15 mouse cellular contexts compared by ENCODE assay signal in genomic region chr1:25107500-25108101, GRCm38 (mm10).
A peak's percentile ranks its signal among the peaks of the same experiment; 100 is the strongest.
DNase-seq lines count a peak whose midpoint lies in the region; ATAC-seq and TF ChIP-seq lines count a peak whose summit lies in the region.
"Had no signal": no experiment of that assay in that cellular context is flagged by ENCODE, and none has a peak within 500 bp of the region (broad histone marks: within the 10 kb centered on the region; RNA-seq: fewer than 3 reads in every experiment).

No protein-coding gene starts in this region.

- DNase-seq in frontal cortex, postnatal 36 days (ENCODE audit: low spot score in 2 of 2): no peak
- DNase-seq in lung, postnatal 36 days: peak; percentile 37
- no peak for DNase-seq in lung, postnatal 4 days
- peak; percentile 62 for DNase-seq in hindbrain, postnatal 0 days (ENCODE audit: low spot score)
- DNase-seq in adrenal gland, postnatal 25 days: no peak
- no peak for DNase-seq in kidney, adult 18-20 months
- DNase-seq: adrenal gland, adult 8-10 months; B cell, adult 2 months; cerebellum, adult 9-10 months; kidney, postnatal 25 days; liver; thymus, postnatal 14 days had no signal

- H3K36me3 ChIP-seq in hindbrain, postnatal 0 days (ENCODE audit: insufficient read depth, low read length): peaks cover 7% of the 10 kb centered on the region; the same call in 1 of the 2 replicates
- H3K36me3 ChIP-seq in intestine, embryonic 16.5 days (ENCODE audit: control insufficient read depth, insufficient read depth, low read length): no peaks in the 10 kb centered on the region

- H3K4me3 ChIP-seq in hindbrain, postnatal 0 days (ENCODE audit: low read length): no peak overlapping the region
- H3K4me3 ChIP-seq in intestine, embryonic 16.5 days (ENCODE audit: low read length): no peak overlapping the region
- H3K4me3 ChIP-seq: erythroblast, embryonic 14.5 days had no signal

- H3K27ac ChIP-seq in hindbrain, postnatal 0 days: peak overlapping the region; percentile 32
- no peak overlapping the region for H3K27ac ChIP-seq in intestine, embryonic 16.5 days (ENCODE audit: low read length)

- peaks cover 9% of the 10 kb centered on the region; the same call in 1 of the 2 replicates for H3K4me1 ChIP-seq in hindbrain, postnatal 0 days (ENCODE audit: insufficient read depth, low read length)
- no peaks in the 10 kb centered on the region for H3K4me1 ChIP-seq in intestine, embryonic 16.5 days (ENCODE audit: control insufficient read depth, insufficient read depth, low read length)

- no peaks in the 10 kb centered on the region for H3K9me3 ChIP-seq in hindbrain, postnatal 0 days (ENCODE audit: low read length)
- H3K9me3 ChIP-seq in intestine, embryonic 16.5 days (ENCODE audit: control insufficient read depth, low read length): no peaks in the 10 kb centered on the region

- TF ChIP-seq CTCF in hindbrain, postnatal 0 days (IDR thresholded peaks at IDR 0.05; ENCODE audit: low read depth): no peak

- peak; percentile 76 for ATAC-seq in frontal cortex, adult (ENCODE audit: low TSS enrichment)
- peak; percentile 72 for ATAC-seq in hindbrain, postnatal 0 days
- ATAC-seq in intestine, embryonic 16.5 days: no peak

- no peak overlapping the region for H3K9ac ChIP-seq in hindbrain, postnatal 0 days (replicated peaks; ENCODE audit: low read length)
- H3K9ac ChIP-seq in intestine, embryonic 16.5 days (ENCODE audit: low read depth, low read length): no peak overlapping the region

- H3K27me3 ChIP-seq in hindbrain, postnatal 0 days (ENCODE audit: insufficient read depth, low read length): no peaks in the 10 kb centered on the region
- H3K27me3 ChIP-seq in intestine, embryonic 16.5 days (replicated peaks; ENCODE audit: control insufficient read depth, insufficient read depth, low read length): no peaks in the 10 kb centered on the region

- no peak overlapping the region for H3K4me2 ChIP-seq in hindbrain, postnatal 0 days (ENCODE audit: low read depth, low read length)
- no peak overlapping the region for H3K4me2 ChIP-seq in intestine, embryonic 16.5 days (ENCODE audit: low read depth, low read length)

- 18% methylated on average over 3 of the region's 3 CpGs for WGBS in hindbrain, postnatal 0 days
- WGBS in intestine, embryonic 16.5 days: 56% methylated on average over 3 of the region's 3 CpGs

Comparison
In these comparisons a context has a peak if more than half of its experiments do, and no peak if none do; other contexts are left out.
1. DNase-seq: peak in lung, postnatal 36 days (single experiment) and hindbrain, postnatal 0 days (single experiment); none in frontal cortex, postnatal 36 days (0 of 2), lung, postnatal 4 days (0 of 2), adrenal gland, postnatal 25 days (single experiment) and kidney, adult 18-20 months (single experiment).